Mouse (Mus musculus) kidney, postnatal 4 days (tissue): Measurements from ENCODE around the gene Zfp354b.

Experiments
- DNase-seq, 2 experiments: peaks; one replicate each; pipeline ENCODE4 v3.0.0; 2021; ENCODE audit warnings: mixed read lengths in 2 of 2

The Zfp354b gene

DNA sequence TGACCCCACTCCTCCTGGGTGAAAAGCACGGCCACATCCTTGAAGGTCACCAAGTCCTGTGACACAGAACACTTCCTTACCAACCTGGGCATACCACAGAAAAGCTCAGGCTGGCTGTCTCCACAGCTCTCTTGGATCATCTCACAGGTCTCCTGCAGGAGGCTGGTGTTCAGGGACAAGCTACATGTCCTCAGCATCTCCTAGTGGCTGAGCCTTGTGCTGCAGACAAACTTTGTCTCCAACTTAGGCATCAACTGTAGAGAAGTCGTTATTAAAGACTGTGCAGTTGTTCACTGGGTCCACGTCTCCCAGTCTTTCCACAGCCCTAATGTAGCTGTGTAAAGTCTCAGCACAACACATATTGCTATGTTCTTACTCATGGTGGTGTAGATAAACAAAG is 47.7 kb downstream of the Zfp354b start:
- no peak for DNase-seq

DNA sequence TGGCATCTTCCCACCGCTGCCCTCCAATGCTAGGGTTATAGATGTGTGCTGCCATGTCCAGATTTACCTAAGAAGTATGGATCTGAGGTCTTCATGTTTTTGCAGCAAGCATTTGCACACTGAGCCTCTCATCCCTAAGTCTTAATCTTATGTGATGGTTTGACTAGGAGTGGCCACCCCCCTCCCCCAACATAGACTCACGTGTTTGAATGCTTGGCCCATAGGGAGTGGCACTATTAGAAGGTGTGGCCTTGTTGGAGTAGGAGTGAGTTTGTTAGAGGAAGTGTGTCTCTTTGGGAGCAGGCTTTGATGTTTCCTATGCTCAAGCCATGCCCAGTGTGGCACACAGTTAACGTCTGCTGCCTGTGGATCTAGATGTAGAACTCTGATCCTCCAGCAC is 52.8 kb downstream of the Zfp354b start:
- no peak for DNase-seq
